Mouse (Mus musculus): ENCODE data around the gene Phf23. TPM values are rescaled to one million over a fixed set of nuclear protein-coding genes. Genes with fewer than 3 reads are reported as not detected.

Phf23 gene
- polyA plus RNA-seq, 1 experiment from 2014 or later = 57.7 TPM

DNA sequence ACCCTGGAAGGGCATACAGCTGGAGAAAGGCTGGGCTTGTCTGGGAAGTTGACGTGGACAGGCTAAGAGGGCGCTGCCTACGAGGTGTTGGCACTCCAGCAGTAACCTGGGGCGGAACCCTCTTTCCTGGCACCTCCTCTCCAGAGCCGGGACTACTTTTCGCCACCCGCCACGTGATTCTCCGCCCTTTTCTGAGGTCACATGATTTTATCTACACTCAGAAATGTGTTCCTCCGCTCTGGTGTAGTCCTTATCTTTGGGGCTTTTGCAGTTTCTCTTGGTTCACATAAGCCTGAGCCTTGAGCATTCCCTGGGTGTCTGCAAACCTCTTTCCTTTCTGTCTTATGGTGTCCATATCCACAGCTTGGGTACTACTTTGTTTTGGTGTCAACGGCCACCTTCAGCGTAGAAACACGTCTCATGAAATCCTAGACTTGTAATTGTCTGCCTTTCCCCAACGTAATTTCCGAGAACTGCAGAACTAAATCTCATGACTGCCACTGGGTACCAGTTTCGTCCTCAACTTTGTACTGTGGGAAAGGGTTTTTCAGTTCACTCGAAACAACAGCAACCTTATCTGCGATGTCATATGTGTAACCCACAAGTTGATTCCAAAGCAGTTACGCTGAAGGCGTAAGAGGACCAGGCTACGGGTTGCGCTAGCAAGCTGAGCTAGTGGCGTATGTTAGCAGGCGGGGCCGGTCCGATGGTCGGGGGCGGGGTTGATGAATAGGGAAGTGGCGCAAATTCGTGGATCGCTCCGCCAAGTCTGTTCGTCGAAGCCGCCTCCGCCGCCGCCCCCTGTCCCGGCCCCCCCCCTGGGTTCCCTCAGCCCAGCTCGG lies 4.5 kb upstream of the Phf23 start, which contains the start of gene Gabarap:
Gene Gabarap (plus strand): TSS at position 294 of the 842 bp plus-strand sequence.
- Histone ChIP-seq H3K9me3 (replicated peaks; ENCODE audit: control insufficient read depth, low read length) (no peaks in the 10 kb centered on the region), H3K36me3 (replicated peaks; ENCODE audit: control insufficient read depth, insufficient read depth, low read depth, low read length) (peaks cover 13% of the 10 kb centered on the region), H3K4me2 (ENCODE audit: low read depth, low read length) (peak within 1 kb of the TSS; percentile 82), H3K27me3 (ENCODE audit: control insufficient read depth, insufficient read depth, low read length) (no peaks in the 10 kb centered on the region), H3K4me3 (ENCODE audit: low read depth, low read length) (peak within 1 kb of the TSS; percentile 74), H3K27ac (replicated peaks; ENCODE audit: low read depth, low read length) (peak within 1 kb of the TSS; percentile 81), H3K9ac (replicated peaks; ENCODE audit: low read length) (peak within 1 kb of the TSS; percentile 86), H3K4me1 (ENCODE audit: control insufficient read depth, insufficient read depth, low read length) (no peaks in the 10 kb centered on the region; the same call in 1 of the 2 replicates)
- ATAC-seq (replicated peaks; ENCODE audit: insufficient number of reproducible peaks, low FRiP score, low TSS enrichment, low read depth) (peak; percentile 45), DNase-seq (ENCODE audit: low spot score) (peak; percentile 97)
- under 1% methylated on average over 40 of the region's 40 CpGs for WGBS

DNA sequence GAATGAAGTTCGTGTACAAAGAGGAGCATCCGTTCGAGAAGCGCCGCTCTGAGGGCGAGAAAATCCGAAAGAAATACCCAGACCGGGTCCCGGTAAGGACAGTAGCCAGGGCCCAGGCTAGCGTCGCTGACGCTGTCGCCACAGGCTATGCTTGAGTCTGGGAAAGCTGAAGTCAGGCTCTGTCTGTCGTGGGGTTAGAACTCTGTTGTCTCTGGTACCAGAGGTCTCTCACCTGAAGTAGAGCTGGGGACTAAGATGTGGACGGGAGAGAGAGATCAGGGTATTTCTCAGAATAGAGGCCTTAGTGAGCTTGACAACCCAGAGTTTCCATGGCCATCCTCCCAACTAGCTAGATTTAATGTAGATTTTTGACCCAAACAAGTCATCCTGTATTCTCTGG lies 3.9 kb upstream of the Phf23 start:
- 0% methylated on average over 15 of the region's 15 CpGs for whole genome bisulfite sequencing
- Histone ChIP-seq H3K27ac (replicated peaks; ENCODE audit: low read depth, low read length) (peak overlapping the region; percentile 81), H3K36me3 (replicated peaks; ENCODE audit: control insufficient read depth, insufficient read depth, low read depth, low read length) (peaks cover 13% of the 10 kb centered on the region), H3K9me3 (replicated peaks; ENCODE audit: control insufficient read depth, low read length) (no peaks in the 10 kb centered on the region), H3K9ac (replicated peaks; ENCODE audit: low read length) (peak overlapping the region; percentile 86), H3K4me3 (ENCODE audit: low read depth, low read length) (peak overlapping the region; percentile 74), H3K4me1 (ENCODE audit: control insufficient read depth, insufficient read depth, low read length) (no peaks in the 10 kb centered on the region; the same call in 1 of the 2 replicates), H3K4me2 (ENCODE audit: low read depth, low read length) (peak overlapping the region; percentile 82), H3K27me3 (ENCODE audit: control insufficient read depth, insufficient read depth, low read length) (no peaks in the 10 kb centered on the region)
- DNase-seq (ENCODE audit: low spot score) (no peak), ATAC-seq (replicated peaks; ENCODE audit: insufficient number of reproducible peaks, low FRiP score, low TSS enrichment, low read depth) (no peak)

DNA sequence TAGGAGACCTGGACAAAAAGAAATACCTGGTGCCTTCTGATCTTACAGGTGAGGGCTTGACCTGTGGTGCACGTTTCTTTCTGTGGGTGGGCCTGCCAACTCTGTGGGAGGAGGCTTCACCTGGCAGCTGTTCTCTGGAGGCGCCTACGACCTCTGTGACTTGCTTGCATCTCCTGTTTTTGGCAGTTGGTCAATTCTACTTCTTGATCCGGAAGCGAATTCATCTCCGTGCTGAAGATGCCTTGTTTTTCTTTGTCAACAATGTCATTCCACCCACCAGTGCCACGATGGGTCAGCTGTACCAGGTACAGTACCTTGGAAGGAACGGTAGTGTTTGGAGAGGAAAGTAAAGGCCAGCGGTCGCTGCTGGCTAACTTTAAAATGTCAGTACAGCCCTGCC lies 3.2 kb upstream of the Phf23 start:
- no peaks in the 10 kb centered on the region for H3K27me3 ChIP-seq (ENCODE audit: control insufficient read depth, insufficient read depth, low read length)
- DNase-seq (ENCODE audit: low spot score) (no peak), ATAC-seq (replicated peaks; ENCODE audit: insufficient number of reproducible peaks, low FRiP score, low TSS enrichment, low read depth) (no peak)
- peak overlapping the region; percentile 41; the same call in 1 of the 2 replicates for H3K9ac ChIP-seq (replicated peaks; ENCODE audit: low read length)
- WGBS = 85% methylated on average over 10 of the region's 10 CpGs
- peak overlapping the region; percentile 82 for H3K4me2 ChIP-seq (ENCODE audit: low read depth, low read length)
- no peaks in the 10 kb centered on the region; the same call in 1 of the 2 replicates for H3K4me1 ChIP-seq (ENCODE audit: control insufficient read depth, insufficient read depth, low read length)
- H3K36me3 ChIP-seq (replicated peaks; ENCODE audit: control insufficient read depth, insufficient read depth, low read depth, low read length) = peaks cover 13% of the 10 kb centered on the region
- H3K4me3 ChIP-seq (ENCODE audit: low read depth, low read length) = peak overlapping the region; percentile 74; the same call in 1 of the 2 replicates
- no peak overlapping the region for H3K27ac ChIP-seq (replicated peaks; ENCODE audit: low read depth, low read length)
- no peaks in the 10 kb centered on the region for H3K9me3 ChIP-seq (replicated peaks; ENCODE audit: control insufficient read depth, low read length)

DNA sequence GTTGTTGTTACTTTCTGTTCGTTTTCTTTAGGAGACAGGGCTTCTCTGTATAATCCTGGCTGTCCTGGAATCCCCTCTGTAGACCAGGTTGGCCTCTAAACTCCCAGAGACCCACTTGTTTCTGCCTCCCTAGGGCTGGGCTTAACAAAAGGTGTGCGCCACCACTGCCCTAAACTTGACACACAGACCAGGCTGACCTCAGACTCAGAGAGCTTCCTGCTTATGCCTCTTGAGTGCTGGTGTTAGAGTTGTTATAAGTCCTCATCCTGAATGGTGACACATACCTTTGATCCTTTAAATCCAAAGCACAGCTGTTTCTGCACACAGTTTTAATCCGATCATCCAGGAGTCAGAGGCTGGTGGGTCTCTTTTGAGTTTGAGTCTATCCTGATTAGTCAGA lies 2.6 kb upstream of the Phf23 start:
- H3K9ac ChIP-seq (replicated peaks; ENCODE audit: low read length) = no peak overlapping the region
- no peak overlapping the region; the same call in 1 of the 2 replicates for H3K4me2 ChIP-seq (ENCODE audit: low read depth, low read length)

DNA sequence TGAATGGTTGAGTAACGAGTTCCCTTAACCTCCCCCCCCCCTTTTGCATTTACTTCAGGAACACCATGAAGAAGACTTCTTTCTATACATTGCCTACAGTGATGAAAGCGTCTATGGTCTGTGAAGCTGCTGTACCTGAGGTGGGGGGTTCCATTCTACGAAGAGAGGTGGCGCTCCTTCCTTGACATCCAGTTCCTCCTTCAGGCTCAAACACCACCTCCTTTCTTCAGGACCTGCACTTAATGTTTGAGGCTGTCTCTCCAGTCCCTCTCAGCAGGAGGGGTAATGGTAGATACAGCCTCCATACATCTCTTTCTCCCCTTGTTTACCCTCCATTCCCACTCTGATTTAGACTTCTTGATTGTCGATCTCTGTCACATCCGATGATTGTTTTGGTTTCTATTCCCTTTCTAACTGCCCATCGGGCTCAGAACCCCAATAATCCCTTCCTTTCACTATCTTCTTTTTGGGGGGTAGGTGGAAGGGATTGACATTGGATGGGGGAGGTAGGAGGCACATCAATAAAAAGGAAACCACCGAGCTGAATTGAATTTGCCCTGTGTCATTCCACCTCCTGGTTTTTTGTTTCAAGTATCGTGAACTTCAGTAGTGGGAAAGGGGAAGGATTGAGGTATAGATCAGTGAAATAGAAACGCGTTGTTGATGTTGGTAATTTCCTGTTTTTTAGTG lies 1.0 kb upstream of the Phf23 start:
- Histone ChIP-seq H3K4me2 (ENCODE audit: low read depth, low read length) (no peak overlapping the region), H3K36me3 (replicated peaks; ENCODE audit: control insufficient read depth, insufficient read depth, low read depth, low read length) (peaks cover 11% of the 10 kb centered on the region), H3K27me3 (ENCODE audit: control insufficient read depth, insufficient read depth, low read length) (no peaks in the 10 kb centered on the region), H3K9ac (replicated peaks; ENCODE audit: low read length) (no peak overlapping the region), H3K9me3 (replicated peaks; ENCODE audit: control insufficient read depth, low read length) (no peaks in the 10 kb centered on the region), H3K27ac (replicated peaks; ENCODE audit: low read depth, low read length) (no peak overlapping the region), H3K4me1 (ENCODE audit: control insufficient read depth, insufficient read depth, low read length) (no peaks in the 10 kb centered on the region; the same call in none of the 2 replicates), H3K4me3 (ENCODE audit: low read depth, low read length) (peak overlapping the region; percentile 98; the same call in 1 of the 2 replicates)
- 85% methylated on average over 11 of the region's 11 CpGs for WGBS
- DNase-seq (ENCODE audit: low spot score) (no peak), ATAC-seq (replicated peaks; ENCODE audit: insufficient number of reproducible peaks, low FRiP score, low TSS enrichment, low read depth) (no peak)

More for the DNA sequence above, 2.6 kb upstream of the Phf23 start:
- H3K4me3 ChIP-seq (ENCODE audit: low read depth, low read length) = no peak overlapping the region
- H3K27ac ChIP-seq (replicated peaks; ENCODE audit: low read depth, low read length) = no peak overlapping the region
- 82% methylated on average over 3 of the region's 3 CpGs for WGBS
- H3K4me1 ChIP-seq (ENCODE audit: control insufficient read depth, insufficient read depth, low read length) = no peaks in the 10 kb centered on the region; the same call in 1 of the 2 replicates
- H3K27me3 ChIP-seq (ENCODE audit: control insufficient read depth, insufficient read depth, low read length) = no peaks in the 10 kb centered on the region
- ATAC-seq (replicated peaks; ENCODE audit: insufficient number of reproducible peaks, low FRiP score, low TSS enrichment, low read depth) (no peak), DNase-seq (ENCODE audit: low spot score) (no peak)
- no peaks in the 10 kb centered on the region for H3K9me3 ChIP-seq (replicated peaks; ENCODE audit: control insufficient read depth, low read length)
- peaks cover 13% of the 10 kb centered on the region for H3K36me3 ChIP-seq (replicated peaks; ENCODE audit: control insufficient read depth, insufficient read depth, low read depth, low read length)

DNA sequence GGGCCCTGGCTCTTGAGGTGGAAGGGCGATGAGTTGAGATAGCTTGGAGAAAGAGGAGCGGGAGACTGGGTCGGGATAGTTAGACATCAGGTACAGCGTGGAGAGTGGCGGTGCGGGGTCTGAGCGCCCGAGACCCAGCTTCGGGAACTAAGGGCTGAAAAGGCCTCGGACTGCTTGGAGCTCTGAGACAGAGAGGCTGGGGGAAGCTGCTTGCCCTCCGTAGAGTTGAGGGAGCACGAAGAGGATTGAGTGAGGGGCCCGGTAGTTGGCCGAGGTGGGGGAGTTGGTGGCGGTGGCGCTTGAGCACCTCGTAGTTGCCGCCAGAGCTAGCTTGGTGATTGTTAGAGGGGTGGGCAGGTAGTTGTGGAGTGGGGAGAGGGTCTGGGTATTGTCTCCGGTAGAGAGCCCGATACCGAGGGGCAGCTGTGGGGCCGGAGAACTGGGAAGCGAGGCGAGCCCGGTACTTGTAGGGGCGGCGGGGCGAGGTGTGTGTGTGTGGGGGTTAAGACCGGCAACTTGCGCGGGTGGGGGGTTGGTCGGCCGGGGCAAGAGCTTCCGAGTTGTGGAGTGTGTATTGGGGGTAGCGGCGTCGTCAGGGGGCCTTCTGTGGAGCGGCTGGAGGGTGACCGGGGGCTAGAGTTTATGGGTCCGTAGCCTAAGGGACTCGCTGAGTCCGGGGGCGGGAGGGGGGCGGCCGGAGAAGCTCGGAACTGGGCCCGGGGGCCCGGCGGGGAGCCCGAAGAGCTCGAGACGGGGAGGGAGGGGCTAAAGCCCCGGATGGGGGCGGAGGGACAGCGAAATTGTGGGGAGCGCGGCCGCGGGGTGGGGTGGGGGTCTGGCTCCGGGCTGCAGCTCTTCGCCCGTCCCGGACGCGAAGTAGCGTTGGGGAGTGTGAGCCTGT lies 834 bp downstream of the Phf23 start:
- H3K27ac ChIP-seq (replicated peaks; ENCODE audit: low read depth, low read length) = peak overlapping the region; percentile 97
- H3K4me3 ChIP-seq (ENCODE audit: low read depth, low read length) = peak overlapping the region; percentile 98
- H3K9ac ChIP-seq (replicated peaks; ENCODE audit: low read length) = peak overlapping the region; percentile 98
- H3K4me2 ChIP-seq (ENCODE audit: low read depth, low read length) = peak overlapping the region; percentile 50
- H3K4me1 ChIP-seq (ENCODE audit: control insufficient read depth, insufficient read depth, low read length) = no peaks in the 10 kb centered on the region; the same call in none of the 2 replicates
- ATAC-seq (replicated peaks; ENCODE audit: insufficient number of reproducible peaks, low FRiP score, low TSS enrichment, low read depth) = 0 out of 2 replicates have a peak, but pooled peaks have one; percentile 0
- peaks cover 11% of the 10 kb centered on the region for H3K36me3 ChIP-seq (replicated peaks; ENCODE audit: control insufficient read depth, insufficient read depth, low read depth, low read length)
- DNase-seq (ENCODE audit: low spot score) = peak; percentile 69
- under 1% methylated on average over 58 of the region's 66 CpGs for WGBS
- no peaks in the 10 kb centered on the region for H3K9me3 ChIP-seq (replicated peaks; ENCODE audit: control insufficient read depth, low read length)
- H3K27me3 ChIP-seq (ENCODE audit: control insufficient read depth, insufficient read depth, low read length) = no peaks in the 10 kb centered on the region

DNA sequence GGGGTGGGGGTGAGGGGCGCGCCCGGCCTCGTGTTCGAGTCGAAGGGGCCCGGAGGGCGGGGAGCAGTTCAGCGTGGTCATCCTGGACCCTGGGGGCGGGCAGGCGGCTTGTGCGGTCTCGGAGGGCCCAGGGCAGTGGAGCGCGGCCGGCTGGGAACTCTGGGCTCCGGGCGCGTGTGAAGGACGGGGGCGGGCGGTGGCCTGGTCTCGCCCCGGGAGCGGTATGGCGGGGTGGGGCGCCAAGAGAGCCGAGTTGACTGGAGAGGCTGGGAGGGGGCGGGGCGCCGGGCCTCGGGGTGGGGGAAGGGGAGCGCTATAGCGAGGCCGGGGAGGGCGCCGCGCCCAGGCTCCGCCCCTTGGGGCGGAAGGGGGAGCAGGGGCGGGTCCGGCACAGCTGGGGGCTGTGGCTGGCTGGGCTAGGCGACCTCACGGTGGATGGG lies 1.5 kb downstream of the Phf23 start:
- ATAC-seq (replicated peaks; ENCODE audit: insufficient number of reproducible peaks, low FRiP score, low TSS enrichment, low read depth) = peak; percentile 42
- peaks cover 11% of the 10 kb centered on the region for H3K36me3 ChIP-seq (replicated peaks; ENCODE audit: control insufficient read depth, insufficient read depth, low read depth, low read length)
- H3K4me3 ChIP-seq (ENCODE audit: low read depth, low read length) = peak overlapping the region; percentile 98
- DNase-seq (ENCODE audit: low spot score) = peak; percentile 90
- peak overlapping the region; percentile 97 for H3K27ac ChIP-seq (replicated peaks; ENCODE audit: low read depth, low read length)
- peak overlapping the region; percentile 98 for H3K9ac ChIP-seq (replicated peaks; ENCODE audit: low read length)
- H3K27me3 ChIP-seq (ENCODE audit: control insufficient read depth, insufficient read depth, low read length) = no peaks in the 10 kb centered on the region
- peak overlapping the region; percentile 50 for H3K4me2 ChIP-seq (ENCODE audit: low read depth, low read length)
- H3K4me1 ChIP-seq (ENCODE audit: control insufficient read depth, insufficient read depth, low read length) = no peaks in the 10 kb centered on the region; the same call in none of the 2 replicates
- no peaks in the 10 kb centered on the region for H3K9me3 ChIP-seq (replicated peaks; ENCODE audit: control insufficient read depth, low read length)
- WGBS = under 1% methylated on average over 30 of the region's 44 CpGs

Measured in embryonic facial prominence, embryonic 11.5 days (tissue).